Mouse (Mus musculus) bone marrow macrophage, adult 2 months (primary cell): Measurements from ENCODE around the gene Abt1.

Experiments used
- CTCF ChIP-seq: IDR thresholded peaks from 2 replicates; pipeline ENCODE4 v1.5.1; 2012; ENCODE audit warnings: low read depth, mild to moderate bottlenecking, low read length, moderate library complexity
- POLR2A ChIP-seq: IDR thresholded peaks from 2 replicates; pipeline ENCODE4 v1.6.1; 2012; ENCODE audit warnings: mild to moderate bottlenecking, low read depth, low read length, borderline replicate concordance

DNA sequence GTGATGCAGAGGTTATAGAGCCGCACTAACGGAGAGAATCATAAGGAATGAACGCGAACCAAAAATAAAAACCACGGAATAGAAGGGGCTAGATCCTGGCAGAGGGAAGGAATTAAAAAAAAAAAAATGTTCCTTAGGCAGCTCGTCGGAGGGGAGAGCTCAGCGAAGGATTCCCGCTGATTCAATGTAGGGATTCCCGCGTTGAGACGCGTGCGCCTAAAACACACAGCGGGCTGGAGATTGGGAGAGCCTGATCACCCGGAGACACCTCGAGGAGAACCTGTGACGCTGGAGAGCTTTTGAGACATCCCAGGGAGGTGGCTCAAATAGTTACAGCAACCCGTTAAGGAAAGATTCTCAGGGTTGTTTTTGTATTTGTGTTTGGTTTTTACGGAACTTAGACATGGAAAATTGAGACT lies 11.4 kb downstream of the Abt1 start:
- TF ChIP-seq CTCF = no peak
- no peak for TF ChIP-seq POLR2A
